Mouse (Mus musculus) telencephalon, adult 2 months (tissue): ENCODE measurements around the gene Atp6v0b.

ENCODE experiments used
- DNase-seq: peaks from one replicate; pipeline ENCODE4 v3.0.0-alpha.2; 2011; ENCODE audit warnings: low read depth, low spot score

Gene Atp6v0b

DNA sequence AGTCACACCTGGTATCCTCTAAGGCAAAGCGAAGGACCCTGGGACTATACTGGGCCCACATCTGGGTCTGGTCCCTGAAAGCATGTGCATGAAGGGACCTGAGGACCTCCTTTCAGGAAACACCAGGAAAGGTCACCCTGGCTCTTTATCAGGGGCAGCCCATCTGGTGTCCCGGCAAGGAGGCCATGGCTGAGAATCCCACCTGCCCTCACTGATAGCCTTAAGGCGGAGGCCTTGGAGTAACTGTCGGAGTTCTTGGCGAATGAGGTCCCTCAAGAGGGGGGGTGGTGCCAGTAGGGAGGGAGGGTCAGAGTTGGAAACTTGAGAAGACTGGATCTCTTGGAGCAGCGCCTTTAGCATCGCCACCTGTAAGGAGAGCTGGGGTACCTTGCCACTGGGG is 15.3 kb downstream of the Atp6v0b start:
- DNase-seq, result no peak

DNA sequence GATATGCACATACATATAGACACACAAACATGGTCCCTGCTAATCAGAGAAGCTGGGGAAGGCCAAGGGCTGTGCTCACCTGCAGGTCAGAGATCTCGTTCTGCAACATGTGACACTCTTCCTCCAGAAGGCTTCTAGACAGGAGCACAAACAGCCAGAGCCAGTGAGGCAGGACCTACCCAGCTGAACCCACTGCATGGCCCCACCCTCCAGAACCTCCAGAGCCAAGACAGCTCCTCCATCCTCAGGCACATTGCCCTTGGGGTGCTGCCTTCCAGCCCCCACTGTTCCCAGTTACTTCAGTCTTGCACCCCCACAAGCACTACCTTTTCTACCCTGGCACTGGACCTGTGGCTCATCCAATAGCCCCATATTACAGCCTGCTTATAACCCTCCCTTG is 16.7 kb downstream of the Atp6v0b start:
- no peak for DNase-seq

DNA sequence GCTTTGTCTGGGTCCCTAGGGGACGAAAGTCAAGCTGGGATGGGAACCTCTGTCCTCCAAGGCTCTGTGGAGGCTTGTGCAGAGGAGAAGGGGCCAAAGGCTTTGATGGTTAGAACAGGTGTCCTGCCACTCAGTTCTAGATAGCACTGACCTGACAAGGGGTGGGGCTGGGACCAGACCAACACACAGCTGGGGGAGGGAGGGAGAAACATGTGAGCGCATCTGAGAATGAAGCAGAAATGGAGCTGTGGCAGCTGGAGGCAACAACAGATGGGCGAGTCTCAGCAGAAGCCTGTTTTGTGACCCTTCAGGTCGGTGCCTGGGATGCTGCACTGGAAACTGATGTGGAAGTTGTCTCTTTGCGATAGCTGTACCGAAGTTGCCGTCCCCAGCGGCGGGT is 17.8 kb downstream of the Atp6v0b start:
- DNase-seq, result no peak

DNA sequence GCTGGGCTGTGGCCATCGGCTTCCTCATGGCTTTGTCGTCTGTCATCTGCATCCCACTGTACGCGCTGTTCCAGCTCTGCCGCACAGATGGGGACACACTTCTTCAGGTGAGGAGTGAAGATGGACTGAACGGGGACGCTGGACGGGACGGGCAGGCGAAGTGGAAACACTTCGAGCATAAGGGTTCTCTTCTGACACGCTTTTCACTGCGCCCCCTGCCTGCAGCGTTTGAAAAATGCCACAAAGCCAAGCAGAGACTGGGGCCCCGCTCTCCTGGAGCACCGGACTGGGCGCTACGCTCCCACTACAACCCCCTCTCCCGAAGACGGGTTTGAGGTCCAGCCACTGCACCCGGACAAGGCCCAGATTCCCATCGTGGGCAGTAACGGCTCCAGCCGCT is 19.3 kb downstream of the Atp6v0b start:
- DNase-seq, result no peak

DNA sequence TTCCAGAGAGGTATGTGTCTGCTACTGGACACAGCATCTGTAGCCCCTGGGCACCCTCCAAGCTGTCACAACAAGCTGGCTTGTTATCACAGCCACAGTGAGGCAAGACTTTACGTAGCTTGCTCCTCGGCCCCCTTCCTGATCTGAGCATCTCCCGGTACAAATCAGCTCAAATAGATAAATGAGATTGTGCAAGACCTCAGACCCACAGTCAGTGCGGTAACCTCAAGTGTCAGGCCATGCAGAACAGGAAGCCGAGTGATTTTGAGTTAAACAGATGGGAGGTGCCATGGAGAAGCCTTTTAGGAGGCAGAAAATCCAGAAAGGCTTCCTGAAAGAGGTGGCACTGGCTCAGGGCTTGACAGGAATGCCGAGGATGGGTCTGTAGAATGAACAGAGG is 20.1 kb downstream of the Atp6v0b start:
- DNase-seq, result no peak

DNA sequence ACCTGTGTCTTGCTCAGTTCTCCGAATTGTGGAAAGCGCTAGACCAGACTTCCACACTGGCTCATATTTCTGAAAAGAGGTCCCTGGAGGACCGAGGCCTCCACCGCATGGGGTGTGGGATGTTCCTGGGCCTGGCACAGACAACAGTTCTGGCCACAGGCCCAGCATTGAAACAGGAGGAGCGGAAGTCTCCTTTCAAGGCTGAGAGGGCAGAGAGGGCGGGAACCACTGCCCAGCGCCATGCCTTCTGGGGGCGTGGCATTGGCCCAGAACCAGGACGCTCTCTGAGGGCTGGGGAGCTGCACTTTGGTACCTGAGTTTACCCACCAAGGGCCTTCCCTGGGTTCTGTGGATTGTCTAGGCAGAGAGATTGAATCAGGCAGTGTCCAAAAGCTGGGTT is 21.1 kb downstream of the Atp6v0b start:
- no peak for DNase-seq

DNA sequence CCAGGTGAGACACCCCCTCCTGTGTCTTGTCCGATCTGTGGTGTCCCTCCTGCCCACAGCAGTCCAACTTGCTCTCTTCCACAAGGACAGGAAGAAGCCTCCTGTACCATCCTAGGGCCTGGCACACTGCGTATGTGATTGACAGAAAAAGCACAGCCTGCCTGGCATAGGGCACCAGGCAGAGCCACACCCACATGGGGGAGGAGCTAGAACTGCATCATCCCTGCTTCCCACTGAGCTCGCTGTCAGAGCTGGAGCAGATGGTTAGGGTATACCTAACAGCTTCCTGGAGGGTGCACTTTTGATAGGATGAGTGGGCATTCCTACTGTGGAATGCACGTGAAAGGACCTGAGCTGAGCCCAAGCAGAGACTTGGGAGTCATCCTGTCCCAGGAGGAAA is 24.3 kb downstream of the Atp6v0b start:
- DNase-seq, result peak; percentile 58

DNA sequence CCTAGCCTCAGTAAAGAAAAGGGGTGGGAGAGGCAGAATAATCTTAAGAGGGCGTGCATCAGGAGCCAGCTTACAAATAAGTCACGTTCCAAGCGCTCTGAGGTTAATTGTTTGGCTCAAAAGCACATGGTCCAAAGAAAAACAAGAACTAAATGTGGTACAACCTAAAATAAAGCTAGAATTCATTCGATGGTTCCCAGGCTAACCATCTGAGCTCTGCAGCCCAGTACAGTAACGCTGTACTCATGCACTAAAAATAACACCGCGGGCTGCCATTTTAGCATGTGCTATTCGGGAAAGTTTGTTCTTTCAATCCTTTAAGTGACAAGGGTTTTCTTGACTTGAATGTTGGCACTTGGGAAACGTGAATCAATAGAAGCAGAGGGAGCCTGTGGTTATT is 26.6 kb downstream of the Atp6v0b start:
- DNase-seq, result no peak

DNA sequence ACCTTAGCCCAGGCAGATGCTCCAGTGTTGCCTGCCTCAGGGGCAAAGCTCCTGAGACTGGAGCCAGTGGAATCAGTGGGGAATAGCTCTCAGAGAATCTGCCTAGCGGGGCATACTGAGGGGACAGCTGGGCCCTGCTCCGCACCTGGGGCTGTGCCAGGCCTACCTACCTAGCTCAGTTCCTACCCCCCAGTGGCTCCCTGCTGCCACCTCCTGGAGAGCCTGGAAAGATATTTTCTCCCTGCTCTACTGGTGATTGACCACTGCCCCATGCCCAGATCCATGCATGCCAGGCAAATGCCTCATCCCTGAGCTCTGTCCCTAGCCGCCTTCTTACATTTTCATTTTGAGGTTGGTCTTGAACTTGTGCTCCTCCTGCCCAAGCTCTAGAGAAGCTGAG is 28.3 kb downstream of the Atp6v0b start:
- no peak for DNase-seq

DNA sequence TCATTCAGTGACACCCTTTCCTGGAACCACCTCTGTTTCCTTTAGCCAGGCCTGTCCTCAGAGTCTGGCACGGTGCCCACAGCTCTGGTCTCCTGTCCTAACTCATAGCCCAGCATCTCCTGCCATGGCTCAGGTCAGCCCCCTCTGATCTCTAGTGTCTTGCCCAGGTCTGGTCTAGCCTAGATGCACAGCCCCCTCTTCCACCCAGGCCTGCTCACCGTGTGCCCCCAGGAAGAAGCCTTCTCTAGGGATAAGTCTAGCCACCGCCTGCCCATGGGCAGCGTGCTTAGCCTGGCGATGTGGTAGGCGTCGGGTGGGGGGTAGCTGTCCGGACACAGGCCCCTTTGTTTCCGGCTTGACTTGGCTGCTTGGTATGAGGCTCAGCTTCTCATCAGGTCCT is 32.0 kb downstream of the Atp6v0b start:
- DNase-seq, result no peak

DNA sequence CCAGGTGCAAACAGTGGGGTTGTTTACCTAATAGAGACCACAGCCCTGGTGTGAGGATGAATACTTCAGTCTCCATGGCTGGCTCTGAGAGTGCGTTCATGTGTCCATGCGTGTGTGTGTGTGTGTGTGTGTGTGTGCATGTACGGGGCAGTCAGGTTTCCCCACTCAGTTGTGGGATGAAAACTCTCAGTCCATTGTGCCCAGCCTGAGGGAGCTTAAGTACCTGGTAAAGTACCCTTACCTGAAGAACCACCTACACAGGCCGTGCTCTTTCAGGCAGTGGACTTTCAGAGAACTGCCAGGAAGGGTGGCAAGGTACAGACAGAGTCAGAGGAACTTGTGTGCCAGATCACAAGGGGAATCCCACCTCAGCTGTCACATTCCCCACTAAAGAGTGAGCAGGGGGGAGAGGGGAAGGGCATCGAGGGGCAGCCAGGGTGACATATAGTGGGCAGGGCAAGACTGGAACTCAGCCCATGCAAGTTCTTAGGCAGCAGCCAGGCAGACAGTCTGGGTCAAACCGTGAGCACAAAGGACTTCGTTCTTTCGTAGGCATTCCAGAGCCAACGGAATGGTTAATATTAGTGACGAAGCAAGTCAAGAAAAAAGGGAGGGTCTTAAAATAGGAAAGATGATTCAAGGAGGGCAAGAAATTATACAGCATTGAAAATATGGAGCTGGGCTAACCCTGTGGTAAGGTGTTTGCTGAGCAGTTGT is 34.8 kb downstream of the Atp6v0b start:
- DNase-seq, result no peak

DNA sequence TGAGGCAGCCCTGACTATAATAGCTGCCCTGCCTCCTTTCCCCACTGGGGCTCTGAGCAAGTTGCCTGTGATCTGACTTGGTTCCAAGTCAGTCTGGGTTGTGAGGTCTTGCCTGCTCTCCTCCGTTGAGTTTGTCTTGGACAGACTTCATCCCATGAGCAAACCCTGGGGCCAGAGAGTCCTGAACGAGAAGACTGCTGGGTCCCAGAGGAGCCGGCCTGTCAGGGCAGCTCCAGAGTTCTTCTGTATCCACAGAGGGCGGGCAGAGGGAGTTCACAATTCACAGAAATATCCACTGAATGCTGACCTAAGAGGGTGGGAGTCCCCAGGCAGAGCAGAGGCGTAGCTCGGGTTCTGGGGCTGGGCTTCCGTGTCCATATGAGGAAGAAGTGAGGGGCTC is 36.3 kb downstream of the Atp6v0b start:
- DNase-seq, result no peak

DNA sequence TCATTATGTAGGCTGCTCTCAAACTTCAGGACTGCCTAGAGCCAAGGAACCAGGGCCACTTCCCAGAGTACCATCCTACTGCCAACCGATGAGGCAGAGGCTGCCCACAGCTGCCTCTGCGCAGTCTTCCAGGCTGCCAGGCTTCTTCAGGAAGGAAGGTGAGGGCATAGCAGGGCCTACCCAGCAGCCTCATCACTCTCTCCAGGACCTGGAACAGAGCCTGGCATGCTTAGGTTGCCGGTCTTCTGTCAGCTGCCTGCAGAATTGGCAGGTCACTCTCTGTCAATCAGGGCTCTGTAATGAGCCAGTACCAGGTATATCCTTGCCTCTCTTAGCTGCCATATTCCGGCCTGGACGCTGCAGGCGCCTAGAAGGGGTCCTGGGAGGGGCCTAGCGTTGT is 37.0 kb downstream of the Atp6v0b start:
- no peak for DNase-seq

DNA sequence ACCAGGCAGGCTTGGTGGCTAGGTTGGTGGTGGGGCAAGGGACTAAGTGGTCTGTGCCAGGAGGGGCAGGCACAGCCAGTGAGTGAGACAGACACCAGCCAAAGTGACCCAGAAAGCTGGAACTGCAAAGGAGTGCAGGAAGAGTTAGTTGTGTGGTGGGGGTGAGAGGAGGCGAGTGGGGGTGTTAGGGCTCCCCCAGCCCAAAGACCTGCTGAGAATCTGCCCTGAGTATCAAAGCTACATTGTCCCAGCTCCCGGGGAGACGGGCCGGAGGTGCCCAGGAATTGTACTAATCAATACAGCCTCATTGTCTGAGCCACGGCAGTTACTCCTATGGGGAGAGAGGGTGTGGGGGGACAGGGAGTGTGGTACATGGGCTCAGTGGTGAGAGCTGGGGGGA is 37.6 kb downstream of the Atp6v0b start:
- DNase-seq, result no peak

DNA sequence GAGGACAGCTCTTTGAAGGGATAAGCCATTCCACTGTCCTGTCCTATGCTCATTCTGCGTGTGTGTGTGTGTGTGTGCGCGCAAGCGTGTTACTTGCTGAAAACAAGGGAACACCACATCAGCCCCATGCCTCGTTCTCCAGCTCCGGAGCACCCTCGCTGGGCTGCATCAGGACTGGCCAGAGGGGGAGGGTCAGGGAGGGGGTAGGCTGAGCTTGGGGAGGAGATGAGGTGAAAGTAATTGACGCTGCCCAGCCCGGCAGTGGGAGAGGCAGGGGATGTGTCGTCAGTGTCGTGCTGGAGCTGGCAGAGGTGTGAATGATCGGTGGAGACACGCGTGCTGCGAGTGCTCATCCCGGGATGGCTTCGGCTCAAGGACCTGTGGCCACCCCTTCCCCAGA is 38.1 kb downstream of the Atp6v0b start:
- DNase-seq, result no peak

DNA sequence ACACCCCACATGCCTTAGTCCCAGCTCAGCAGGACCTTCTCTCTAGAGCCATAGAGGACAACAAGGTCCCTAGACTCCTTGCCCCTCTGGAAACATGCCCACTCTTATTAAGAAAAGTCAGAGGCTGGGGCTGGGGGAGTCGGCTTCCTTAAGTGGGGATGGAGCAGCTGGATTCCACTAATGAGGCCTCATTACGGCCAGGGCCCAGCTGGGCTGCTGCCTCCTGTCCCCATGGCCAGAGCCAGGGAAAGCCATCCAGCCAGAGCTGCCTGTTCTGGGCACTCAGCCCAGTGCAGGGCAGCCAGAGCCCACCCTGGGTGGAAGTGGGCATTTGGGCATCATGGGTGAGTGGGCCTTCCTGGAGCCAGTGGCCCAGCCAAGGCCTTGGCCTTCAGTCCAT is 40.1 kb downstream of the Atp6v0b start:
- DNase-seq, result no peak

DNA sequence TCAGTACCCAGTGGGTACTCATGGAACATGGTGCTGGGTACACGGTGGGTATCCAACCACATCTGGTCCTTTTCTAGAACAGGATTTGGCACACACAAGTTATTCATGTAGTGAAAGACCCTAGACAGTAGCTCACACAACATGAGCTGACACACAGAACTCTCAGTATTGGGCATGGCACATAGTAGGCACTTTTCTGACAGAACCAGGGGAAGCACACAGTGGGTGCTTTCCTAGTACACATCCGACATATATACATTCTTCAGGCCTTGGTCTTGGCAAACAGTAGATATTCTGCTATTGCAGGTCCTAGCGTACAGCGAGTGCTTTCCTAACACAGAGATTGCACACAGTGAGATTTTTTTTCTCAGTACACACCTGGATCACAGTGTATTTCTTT is 40.9 kb downstream of the Atp6v0b start:
- no peak for DNase-seq

DNA sequence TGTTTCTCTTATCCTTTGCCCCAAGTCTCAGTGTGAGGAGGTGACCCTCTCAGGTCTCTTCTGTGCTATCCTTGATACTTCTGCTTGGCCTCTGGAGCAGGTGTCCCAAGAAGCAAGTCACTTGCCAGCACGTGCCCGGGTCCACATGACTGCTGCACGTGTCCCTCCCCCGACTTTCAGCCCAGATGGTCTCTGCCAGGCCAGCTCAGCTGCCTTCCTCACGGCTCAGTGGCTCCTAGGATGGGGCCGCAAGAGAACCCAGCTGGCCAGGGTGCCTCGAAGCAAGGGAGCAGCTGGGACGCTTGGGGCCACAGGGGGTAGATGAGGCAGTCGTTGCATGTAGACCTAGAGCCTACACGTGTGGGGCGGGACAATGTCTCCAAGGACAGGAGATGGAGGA is 41.8 kb downstream of the Atp6v0b start:
- no peak for DNase-seq

DNA sequence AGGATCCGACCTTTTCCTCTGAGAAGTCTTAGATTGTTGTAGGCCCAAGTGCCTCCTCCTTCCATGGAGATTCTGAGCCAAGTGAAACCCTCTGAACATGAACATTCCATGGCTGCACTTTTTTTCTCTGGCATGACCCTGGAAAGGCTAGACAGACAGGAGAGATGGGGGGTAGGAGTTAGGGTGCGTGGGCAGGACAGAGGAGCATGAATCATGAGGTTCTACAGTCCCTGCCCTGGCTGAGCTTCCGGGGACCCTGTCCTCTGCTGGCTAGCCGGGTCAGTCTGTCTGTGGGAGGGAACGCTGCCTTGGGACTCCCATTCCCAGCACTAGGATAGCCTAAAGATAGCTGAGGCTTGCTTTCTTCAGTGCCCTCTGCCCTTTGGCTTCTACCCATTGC is 42.7 kb downstream of the Atp6v0b start:
- DNase-seq, result no peak

DNA sequence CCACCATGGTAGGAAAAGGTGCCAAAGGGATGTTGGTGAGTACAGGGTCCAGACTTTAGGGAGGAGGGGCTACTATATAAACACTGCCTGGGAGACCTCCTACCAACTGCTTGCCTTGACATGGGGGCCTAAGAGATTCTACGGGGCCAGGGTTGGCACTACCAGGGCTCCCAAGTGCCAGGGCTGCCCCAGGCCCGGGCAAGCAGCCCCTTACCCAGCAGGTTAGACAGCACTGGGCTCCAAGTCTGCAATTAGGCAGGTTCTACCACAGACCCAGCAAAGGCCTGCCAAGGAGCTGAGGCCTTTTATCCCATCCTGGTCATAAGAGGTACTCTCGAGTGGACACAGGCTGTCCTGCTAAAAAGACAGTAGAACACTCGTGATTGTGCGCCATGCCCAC is 44.0 kb downstream of the Atp6v0b start:
- no peak for DNase-seq

DNA sequence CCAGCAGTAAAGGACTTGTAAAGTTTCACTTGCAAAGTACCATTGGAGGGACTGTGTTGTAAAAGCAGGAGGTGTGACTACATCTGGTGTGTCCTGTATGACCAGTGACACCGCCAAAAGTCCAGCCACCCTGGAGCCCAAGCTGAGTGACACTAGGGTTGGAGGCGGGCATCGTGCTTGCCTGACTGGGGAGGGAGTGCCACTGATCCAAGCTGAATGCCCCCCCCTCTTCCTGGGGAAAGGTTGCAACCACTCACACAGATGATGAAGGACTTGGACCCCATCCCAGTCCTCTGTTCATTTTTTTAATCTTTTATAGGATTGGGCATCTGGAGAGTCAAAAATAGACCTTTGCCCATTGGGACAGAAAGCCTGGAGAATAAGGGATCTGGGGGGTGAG is 45.6 kb downstream of the Atp6v0b start:
- DNase-seq, result no peak

DNA sequence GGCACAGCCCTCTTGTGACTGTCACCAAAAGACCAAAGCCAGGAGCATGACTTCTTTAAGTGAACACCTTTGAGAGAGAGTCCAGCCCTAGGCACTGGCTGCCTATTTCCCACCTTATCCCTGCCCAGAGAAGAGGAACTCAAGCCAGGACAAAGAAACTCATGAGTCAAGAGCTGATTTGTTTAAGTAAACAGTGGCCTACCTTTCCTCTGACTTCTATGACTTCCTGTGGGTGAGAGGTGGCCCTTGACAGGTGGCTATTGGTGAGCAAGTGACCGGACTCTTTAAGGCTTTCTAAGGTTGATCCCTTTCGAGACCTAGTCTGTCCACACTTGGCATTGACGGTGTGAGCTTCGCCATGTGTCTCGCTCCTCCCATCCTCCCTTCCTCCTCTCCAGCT is 46.3 kb downstream of the Atp6v0b start:
- no peak for DNase-seq

DNA sequence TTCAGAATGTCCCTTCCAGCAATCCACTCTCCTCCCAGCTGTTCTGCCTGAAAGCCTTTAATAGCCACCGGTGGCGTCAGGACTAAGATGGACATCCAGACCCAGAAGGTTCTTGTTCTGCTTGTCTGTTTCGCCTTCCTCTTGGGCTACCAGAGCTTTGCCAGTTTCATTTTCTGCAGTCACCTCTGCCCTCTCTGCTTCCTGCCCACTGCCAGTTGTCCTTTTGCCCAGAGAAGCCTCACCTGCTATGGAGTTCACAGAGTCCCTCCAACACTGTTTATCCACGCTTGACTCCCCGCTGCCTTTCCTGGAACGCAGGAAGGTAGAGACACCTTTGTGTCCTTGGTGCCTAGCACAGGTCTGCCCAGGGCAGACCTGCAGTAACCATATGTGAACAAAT is 47.8 kb downstream of the Atp6v0b start:
- no peak for DNase-seq

DNA sequence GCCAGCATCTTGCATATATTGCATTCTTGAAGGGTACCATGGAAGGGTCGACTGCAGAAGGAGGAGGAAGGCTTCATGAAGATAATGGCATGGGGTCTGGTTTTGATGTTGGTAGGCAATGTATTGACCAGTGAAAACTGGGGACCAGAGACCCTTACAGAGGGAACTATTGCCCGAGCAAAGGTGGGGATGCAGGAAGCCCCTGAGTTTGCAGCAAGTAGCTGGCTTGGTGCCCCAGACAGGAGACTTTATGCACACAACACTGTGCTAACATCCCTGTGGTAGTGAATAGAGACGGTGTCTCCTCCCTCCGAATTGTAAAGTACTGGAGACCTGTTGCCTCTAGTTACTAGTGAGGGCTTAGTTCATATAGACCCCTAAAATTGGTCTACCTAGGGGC is 49.9 kb downstream of the Atp6v0b start:
- no peak for DNase-seq
